Mouse (Mus musculus) embryonic fibroblast, embryonic 13.5 days (primary cell): Measurements from ENCODE around the gene Cd44. TPM values are rescaled to one million over a fixed set of nuclear protein-coding genes. Genes with fewer than 3 reads are reported as not detected.
A peak's percentile ranks its signal among the peaks of the same experiment; 100 is the strongest.

Source experiments
- H3K27ac ChIP-seq: 2 replicates; pipeline ENCODE4 v1.5.1; 2012; ENCODE audit warnings: low read length, control low read depth, inconsistent platforms; ENCODE audit not compliant: insufficient read depth
- H3K4me1 ChIP-seq: 2 replicates; pipeline ENCODE4 v1.6.1; 2011; ENCODE audit warnings: low read length; ENCODE audit not compliant: control insufficient read depth, insufficient read depth
- H3K4me3 ChIP-seq: 2 replicates; pipeline ENCODE4 v1.5.1; 2011; ENCODE audit warnings: mild to moderate bottlenecking, control low read depth, low read length; ENCODE audit not compliant: insufficient read depth
- CTCF ChIP-seq: IDR thresholded peaks from 2 replicates; pipeline ENCODE4 v1.5.1; 2011; ENCODE audit warnings: mild to moderate bottlenecking, control low read depth, low read length, moderate library complexity, borderline replicate concordance; ENCODE audit not compliant: insufficient read depth
- POLR2A ChIP-seq: IDR thresholded peaks from 2 replicates; pipeline ENCODE4 v1.6.1; 2011; ENCODE audit warnings: low read depth, mild to moderate bottlenecking, control low read depth, low read length, moderate library complexity
- polyA plus RNA-seq: library from polyadenylated mRNA; stranded (reverse); fragments of >200 nt; gene quantifications from 2 replicates; pipeline ENCODE4 v1.2.4, GENCODE M21; 2011; ENCODE audit warnings: low read depth; ENCODE audit not compliant: missing spikeins, insufficient read length

The Cd44 gene
- polyA plus RNA-seq, 1 experiment, result 255 TPM

DNA sequence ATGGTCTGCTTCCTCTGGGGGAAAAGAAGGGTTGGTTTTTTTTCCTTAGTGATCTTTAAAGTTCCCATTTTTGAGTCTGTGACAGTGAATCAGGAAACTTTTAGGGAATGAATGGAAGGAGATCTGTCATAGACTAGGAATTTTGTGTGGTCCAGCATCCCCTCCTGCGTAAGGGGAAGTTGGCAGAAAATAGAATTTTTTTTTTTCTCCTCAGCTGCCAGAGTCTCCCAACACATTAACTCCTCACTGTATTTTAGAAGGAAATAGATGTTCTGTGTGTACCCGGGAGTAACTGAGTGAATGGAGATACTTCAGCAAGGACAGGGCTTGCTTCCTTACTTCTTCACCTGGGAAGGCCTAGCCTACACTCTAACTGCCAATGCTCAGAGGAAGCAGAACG, 2.9 kb downstream of the Cd44 start:
- TF ChIP-seq POLR2A (no peak), CTCF (no peak)
- H3K27ac ChIP-seq, result peak overlapping the region; percentile 83
- peak overlapping the region; percentile 95 for H3K4me3 ChIP-seq
- peaks cover 33% of the 10 kb centered on the region for H3K4me1 ChIP-seq

DNA sequence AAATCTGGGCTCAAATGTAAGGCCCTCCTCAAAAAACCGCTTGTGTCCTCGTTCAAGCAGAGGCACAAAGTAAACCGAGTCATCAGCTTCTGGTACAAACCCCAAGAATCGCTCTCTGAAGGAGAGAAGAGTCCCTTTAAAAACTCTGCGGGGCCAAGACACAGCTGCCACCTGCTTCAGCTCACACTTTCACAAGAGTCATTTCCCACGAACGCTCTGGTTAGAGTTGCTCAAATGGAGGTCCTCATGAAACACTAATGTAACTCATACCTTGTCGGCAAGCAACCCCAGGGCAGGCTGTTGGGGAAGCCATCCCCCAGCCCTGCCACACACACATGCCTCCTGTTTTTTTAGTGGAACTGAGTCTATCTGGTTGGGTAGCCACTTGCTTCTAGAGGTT, 5.3 kb downstream of the Cd44 start:
- Histone ChIP-seq H3K4me1 (peaks cover 41% of the 10 kb centered on the region), H3K4me3 (peak overlapping the region; percentile 43; the same call in 1 of the 2 replicates), H3K27ac (peak overlapping the region; percentile 39)
- TF ChIP-seq POLR2A (no peak), CTCF (no peak)

DNA sequence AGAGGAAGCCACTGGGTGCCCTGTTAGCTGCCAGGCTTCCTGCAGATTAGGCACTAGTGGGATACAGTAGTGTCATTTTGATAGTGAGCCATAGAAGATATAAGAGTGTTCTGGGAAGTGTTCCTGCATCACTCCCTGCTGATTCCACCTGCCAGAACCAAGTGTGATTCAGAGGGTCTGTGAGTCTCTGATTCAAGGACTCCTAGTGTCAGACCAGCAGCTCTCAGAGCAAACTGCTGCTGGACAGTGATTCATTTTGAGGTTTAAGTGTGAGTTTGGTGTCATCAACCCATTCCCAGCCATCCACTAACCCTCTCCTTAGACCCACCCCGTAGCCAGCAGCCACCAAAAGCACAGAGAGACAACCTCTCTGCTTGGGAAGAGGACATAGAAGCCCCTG, 6.3 kb downstream of the Cd44 start:
- Histone ChIP-seq H3K4me3 (no peak overlapping the region), H3K4me1 (peaks cover 44% of the 10 kb centered on the region), H3K27ac (peak overlapping the region; percentile 39)
- TF ChIP-seq CTCF, result no peak
- TF ChIP-seq POLR2A, result no peak

DNA sequence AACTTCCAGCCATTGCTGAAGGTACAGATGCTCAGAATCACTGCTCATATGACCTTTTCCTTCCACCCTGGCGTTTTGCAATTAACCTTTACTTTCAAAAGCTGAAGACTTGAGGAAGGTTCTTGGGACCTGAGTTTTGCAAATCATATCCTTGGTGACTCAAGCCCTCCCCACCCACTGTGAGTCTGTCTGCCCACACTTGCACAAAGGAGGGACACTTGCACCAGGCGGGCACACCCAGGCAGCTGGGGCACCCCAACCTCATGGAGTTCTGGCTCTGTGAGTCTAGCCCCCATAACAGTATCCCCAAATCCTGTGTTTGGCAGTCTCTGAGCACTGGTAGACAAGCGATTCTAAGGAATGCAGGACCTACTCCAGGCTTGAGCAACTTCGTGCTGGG, 6.7 kb downstream of the Cd44 start:
- H3K4me3 ChIP-seq, result no peak overlapping the region
- peak overlapping the region; percentile 9; the same call in 1 of the 2 replicates for H3K27ac ChIP-seq
- no peak for TF ChIP-seq CTCF
- no peak for TF ChIP-seq POLR2A
- peaks cover 46% of the 10 kb centered on the region for H3K4me1 ChIP-seq

DNA sequence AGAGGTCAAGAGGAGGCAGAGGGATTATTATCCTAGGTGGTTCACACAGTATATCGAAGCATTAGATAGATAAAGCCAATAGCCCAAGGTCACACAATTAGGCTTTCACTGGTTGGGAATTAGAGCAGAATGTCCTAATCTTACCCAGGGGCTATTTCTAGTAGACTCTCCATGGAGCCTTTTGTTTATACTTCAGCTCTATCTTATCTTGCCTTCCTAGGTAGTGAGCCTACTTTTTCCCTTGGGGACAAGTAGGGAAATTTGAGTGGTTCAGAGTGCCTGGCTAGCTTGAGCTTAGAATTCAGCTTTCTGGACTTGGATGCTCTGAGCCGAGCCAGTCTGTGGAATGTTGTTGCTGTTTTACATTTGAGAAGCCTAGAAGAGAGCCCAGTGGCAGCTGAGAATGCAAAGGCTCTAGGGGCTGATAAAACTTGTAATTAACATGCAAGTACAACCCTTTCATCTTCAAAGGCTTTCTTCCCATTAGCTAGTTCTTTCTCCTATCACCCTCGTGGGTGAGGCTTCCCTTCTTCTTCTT, 12.7 kb downstream of the Cd44 start:
- H3K27ac ChIP-seq, result no peak overlapping the region; the same call in 1 of the 2 replicates
- no peak for TF ChIP-seq POLR2A
- no peak for TF ChIP-seq CTCF
- H3K4me1 ChIP-seq, result peaks cover 43% of the 10 kb centered on the region
- H3K4me3 ChIP-seq, result no peak overlapping the region

DNA sequence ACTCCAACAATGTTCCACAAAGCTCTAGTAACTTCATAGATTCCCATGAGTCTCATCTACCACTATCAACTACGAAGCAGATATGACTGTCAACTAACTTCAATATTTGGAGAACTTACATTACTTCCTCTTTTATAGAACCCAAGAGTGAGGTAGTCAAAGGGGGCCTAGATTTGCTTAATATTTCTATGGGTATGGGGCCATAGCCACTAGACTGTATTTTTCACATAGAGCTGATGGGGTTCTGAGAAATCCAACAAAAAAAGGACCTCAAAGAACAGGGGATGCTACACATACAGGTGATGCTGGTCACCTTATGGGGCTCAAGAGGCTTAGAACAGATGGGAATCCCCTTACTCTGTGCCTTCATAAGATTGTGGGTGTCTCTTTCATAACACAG, 14.3 kb downstream of the Cd44 start:
- Histone ChIP-seq H3K4me3 (no peak overlapping the region), H3K27ac (no peak overlapping the region), H3K4me1 (peaks cover 38% of the 10 kb centered on the region)
- TF ChIP-seq POLR2A (no peak), CTCF (no peak)

DNA sequence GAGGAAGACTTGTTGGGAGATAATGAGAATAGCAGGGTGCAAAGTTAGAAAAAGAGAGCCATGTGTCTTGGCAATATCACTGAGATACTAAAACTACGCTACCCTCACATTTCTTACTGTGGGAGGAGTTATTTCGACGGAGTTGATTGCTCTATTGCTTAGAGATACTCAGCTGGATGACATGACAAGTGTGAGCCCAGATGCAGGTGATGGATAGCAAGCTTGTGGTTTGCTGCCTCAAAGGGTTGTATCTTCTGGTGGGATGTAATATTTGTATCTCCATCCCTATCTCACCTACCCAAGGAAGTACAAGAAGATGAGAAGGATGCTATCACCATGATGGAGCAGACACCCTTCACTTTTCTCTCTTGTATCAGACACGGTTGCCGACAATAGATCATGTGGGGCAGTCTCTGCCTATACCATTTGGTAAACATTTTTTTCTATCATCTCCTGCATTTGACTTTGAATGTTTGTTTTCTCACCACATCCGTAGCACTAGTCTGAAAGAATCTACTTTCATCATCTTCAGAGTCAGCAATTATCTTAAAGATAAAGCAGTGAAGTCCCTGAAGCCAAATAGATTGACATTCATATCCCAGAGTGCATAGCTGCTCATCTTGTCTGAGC, 15.0 kb downstream of the Cd44 start:
- peaks cover 38% of the 10 kb centered on the region for H3K4me1 ChIP-seq
- TF ChIP-seq CTCF, result no peak
- TF ChIP-seq POLR2A, result no peak
- H3K4me3 ChIP-seq, result no peak overlapping the region
- H3K27ac ChIP-seq, result no peak overlapping the region

DNA sequence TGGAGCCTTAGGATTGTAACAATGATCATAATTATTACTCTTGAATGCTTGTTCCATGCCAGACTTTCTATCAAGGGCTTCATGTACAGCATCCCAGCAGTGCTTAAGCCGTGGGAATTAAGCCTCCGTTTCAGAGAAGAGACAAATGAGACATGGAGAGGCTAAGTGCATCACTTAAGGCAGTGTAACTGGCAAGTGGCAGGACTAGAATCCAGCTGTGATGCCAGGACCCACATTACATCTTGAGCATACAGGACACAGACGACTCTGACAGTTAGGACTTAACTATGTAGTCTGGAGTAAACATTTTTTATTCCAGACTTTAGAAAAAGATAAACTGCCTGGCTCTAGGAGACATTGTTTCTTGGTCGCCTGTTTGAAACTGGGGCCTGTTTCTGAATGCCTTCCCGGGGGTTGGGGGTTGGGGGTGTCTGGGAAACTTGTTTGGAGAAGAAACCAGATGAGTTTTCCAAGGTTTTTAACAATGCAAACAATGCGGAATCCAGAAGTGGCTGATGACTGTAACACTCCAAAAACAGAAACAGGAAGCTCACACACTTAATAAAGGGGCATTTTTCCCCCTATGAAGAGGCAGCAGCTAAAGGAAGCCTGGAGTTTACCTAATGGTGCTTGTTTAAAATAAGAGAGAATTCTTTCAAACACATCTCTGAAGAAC, 18.7 kb downstream of the Cd44 start:
- Histone ChIP-seq H3K4me1 (peaks cover 40% of the 10 kb centered on the region), H3K27ac (peak overlapping the region; percentile 66), H3K4me3 (no peak overlapping the region)
- TF ChIP-seq CTCF (no peak), POLR2A (no peak)

DNA sequence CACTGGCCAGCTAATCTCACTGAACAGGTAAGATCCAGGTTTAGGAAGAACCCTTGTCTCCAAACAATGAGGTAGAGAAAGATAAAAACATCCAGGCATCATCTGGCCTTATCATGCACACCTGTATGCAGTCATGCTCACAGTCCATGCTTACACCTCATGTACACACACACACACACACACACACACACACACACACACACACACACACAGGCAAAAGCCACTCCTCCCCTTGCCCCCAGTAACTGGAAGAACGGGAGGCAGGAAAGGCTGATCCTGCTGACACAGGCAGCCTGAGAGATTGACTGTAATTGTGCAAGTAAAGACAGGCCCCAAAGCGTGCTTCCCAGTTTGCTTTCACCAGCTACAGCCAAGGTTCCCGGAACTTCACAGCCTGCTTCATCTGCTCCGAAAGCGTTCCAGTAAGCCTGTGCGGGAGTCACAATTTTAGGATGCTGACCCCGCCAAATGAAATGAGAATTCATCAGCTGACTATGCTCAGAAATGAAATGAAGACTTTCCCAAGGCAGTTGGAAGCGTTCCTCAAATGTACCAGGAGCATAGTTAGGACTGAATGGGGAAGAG, 19.4 kb downstream of the Cd44 start:
- Histone ChIP-seq H3K27ac (peak overlapping the region; percentile 66), H3K4me1 (peaks cover 36% of the 10 kb centered on the region)
- TF ChIP-seq POLR2A (no peak), CTCF (no peak)

DNA sequence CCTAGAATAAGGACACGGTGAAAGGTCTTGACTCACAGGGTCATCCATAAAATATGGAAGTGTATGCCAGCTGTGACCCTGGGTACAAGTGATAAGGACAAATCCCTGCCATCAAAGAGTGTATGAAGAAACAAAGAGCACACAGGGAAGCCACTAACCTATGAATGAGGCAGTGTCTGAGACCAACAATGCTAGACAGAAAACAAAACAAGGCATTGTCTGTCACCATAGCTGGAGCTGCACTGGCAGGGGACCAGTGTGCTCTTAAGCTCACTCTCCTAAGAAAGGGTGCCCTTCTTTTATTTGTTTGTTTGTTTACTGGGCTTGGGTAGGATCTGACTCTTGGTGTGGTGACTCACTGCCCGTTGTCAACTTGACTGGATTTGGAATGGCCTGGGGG, 23.0 kb downstream of the Cd44 start:
- TF ChIP-seq POLR2A, result no peak
- TF ChIP-seq CTCF, result no peak
- H3K27ac ChIP-seq, result no peak overlapping the region
- H3K4me3 ChIP-seq, result no peak overlapping the region
- peaks cover 26% of the 10 kb centered on the region for H3K4me1 ChIP-seq

More for the DNA sequence above, 19.4 kb downstream of the Cd44 start:
- H3K4me3 ChIP-seq, result no peak overlapping the region
